Mouse (Mus musculus) G1E (cell line): ENCODE measurements around the gene Rogdi.

ENCODE experiments used
- CTCF ChIP-seq: IDR thresholded peaks from 2 replicates; pipeline ENCODE4 v1.5.1; 2012; ENCODE audit warnings: low read depth, low read length, inconsistent platforms, mixed read lengths
- GATA1 ChIP-seq: IDR thresholded peaks from 2 replicates; pipeline ENCODE4 v1.6.1; 2012; ENCODE audit warnings: borderline replicate concordance, low read length, inconsistent platforms, mixed read lengths
- GATA2 ChIP-seq: IDR thresholded peaks from 2 replicates; pipeline ENCODE4 v1.6.1; 2012; ENCODE audit warnings: low read depth, low read length, inconsistent platforms, borderline replicate concordance
- POLR2AphosphoS5 ChIP-seq: IDR thresholded peaks from 2 replicates; pipeline ENCODE4 v1.6.1; 2012; ENCODE audit warnings: low read depth, low read length, inconsistent platforms; ENCODE audit not compliant: insufficient replicate concordance
- TAL1 ChIP-seq: conservative IDR thresholded peaks from 2 replicates; pipeline ENCODE4 v1.6.1; 2012; ENCODE audit warnings: low read depth, low read length, inconsistent platforms, mixed read lengths

- TF ChIP-seq CTCF (no peak), TAL1 (no peak), GATA1 (no peak), POLR2AphosphoS5 (no peak), GATA2 (no peak)
Observed at GRCm38 (mm10) chr16:5008076-5008475, 5.3 kb downstream of the Rogdi start.
